Comparison of ENCODE assay signal across 8 mouse cellular contexts in genomic region chr17:24803952-24804951, GRCm38 (mm10). TPM values are rescaled to one million over a fixed set of nuclear protein-coding genes. Genes with fewer than 3 reads are reported as not detected.
A peak's percentile ranks its signal among the peaks of the same experiment; 100 is the strongest.
DNase-seq lines count a peak whose midpoint lies in the region; ATAC-seq lines count a peak whose summit lies in the region.
"Had no signal": no experiment of that assay in that cellular context is flagged by ENCODE, and none has a peak within 500 bp of the region (broad histone marks: within the 10 kb centered on the region; RNA-seq: fewer than 3 reads in every experiment).

Meiob (plus strand) TSS chr17:24804289.

- H3K4me1 ChIP-seq in hindbrain, embryonic 15.5 days (replicated peaks), result peaks cover 11% of the 10 kb centered on the region; the same call in 1 of the 2 replicates

- H3K36me3 ChIP-seq in hindbrain, embryonic 15.5 days, result no peaks in the 10 kb centered on the region

- H3K4me3 ChIP-seq in hindbrain, embryonic 15.5 days, result peak within 1 kb of the TSS; percentile 60
- H3K4me3 ChIP-seq: myocyte had no signal

- peak within 1 kb of the TSS; percentile 84 for H3K4me2 ChIP-seq in hindbrain, embryonic 15.5 days

- peaks cover 46% of the 10 kb centered on the region for H3K27me3 ChIP-seq in hindbrain, embryonic 15.5 days

- peak; percentile 62 for DNase-seq in WW6 (ENCODE audit: low read depth, low spot score)
- DNase-seq in cerebellum, adult 9-10 months, result peak; percentile 5
- peak; percentile 52 for DNase-seq in gastrocnemius, adult 18-20 months (ENCODE audit: low spot score)
- DNase-seq in left cerebral cortex, postnatal 36 days (ENCODE audit: low spot score in 2 of 2), result peak; percentile 5 to 10
- DNase-seq in right cerebral cortex, postnatal 4 days, result peak; percentile 63

- intact Hi-C loops in left cerebral cortex, postnatal 36 days (cut with DNase I), result loop anchor here (5.0 kb wide), 1 partner anchor 47 kb away; no protein-coding TSS in a partner anchor

- peak within 1 kb of the TSS; percentile 47 for H3K9ac ChIP-seq in hindbrain, embryonic 15.5 days

- no peaks in the 10 kb centered on the region for H3K9me3 ChIP-seq in hindbrain, embryonic 15.5 days

- peak; percentile 74 for ATAC-seq in hindbrain, embryonic 15.5 days (ENCODE audit: low FRiP score, low read depth)
- peak; percentile 89 for ATAC-seq in megakaryocyte-erythroid progenitor cell, adult 5-6 weeks (replicated peaks; ENCODE audit: low FRiP score, low TSS enrichment, poor library complexity, severe bottlenecking)

- no peak within 1 kb of the TSS for H3K27ac ChIP-seq in hindbrain, embryonic 15.5 days (replicated peaks)

- WGBS in hindbrain, embryonic 15.5 days, result under 1% methylated on average over 71 of the region's 71 CpGs

RNA-seq across cellular contexts. Expression of gene Meiob, which starts in this region (rescaled TPM):
- not detected for total RNA-seq in gastrocnemius, adult 18-20 months (2021)
- not detected in 2 replicates for polyA plus RNA-seq in hindbrain, embryonic 15.5 days (2015; fragmentation: Nextera tagmentation; extraction: Ambion mirVana)
- total RNA-seq in left cerebral cortex, postnatal 36 days (2021), result not detected
- 1.4 and 1.5 TPM in 2 replicates for total RNA-seq in megakaryocyte-erythroid progenitor cell, adult 5-6 weeks (2014; fragmentation: Nextera tagmentation)
- total RNA-seq in megakaryocyte-erythroid progenitor cell, adult 5-6 weeks (2017), result 0.95 and 1.4 TPM in 2 replicates
- polyA plus RNA-seq: myocyte had no signal

Comparison
In these comparisons a context has a peak if more than half of its experiments do, and no peak if none do; other contexts are left out.
1. Peak in DNase-seq in gastrocnemius, adult 18-20 months; RNA of the gene not detected or under 1 TPM.
2. Peak in ATAC-seq, H3K4me3 ChIP-seq, H3K9ac ChIP-seq and H3K4me2 ChIP-seq in hindbrain, embryonic 15.5 days; RNA of the gene not detected or under 1 TPM.
3. Peak in DNase-seq in left cerebral cortex, postnatal 36 days; RNA of the gene not detected or under 1 TPM.
4. DNase-seq: peak in every context shown above with its lines; median percentile 63 in right cerebral cortex, postnatal 4 days; 62 in WW6; 52 in gastrocnemius, adult 18-20 months; 8 in left cerebral cortex, postnatal 36 days; 5 in cerebellum, adult 9-10 months.